Mouse (Mus musculus): ENCODE measurements at regions not wholly inside any gene's neighbourhood (a gene's known extent, or its start where the extent isn't known, plus 50 kb on each side); places are given as distances from the start of the nearest gene placed in this dataset.

DNA sequence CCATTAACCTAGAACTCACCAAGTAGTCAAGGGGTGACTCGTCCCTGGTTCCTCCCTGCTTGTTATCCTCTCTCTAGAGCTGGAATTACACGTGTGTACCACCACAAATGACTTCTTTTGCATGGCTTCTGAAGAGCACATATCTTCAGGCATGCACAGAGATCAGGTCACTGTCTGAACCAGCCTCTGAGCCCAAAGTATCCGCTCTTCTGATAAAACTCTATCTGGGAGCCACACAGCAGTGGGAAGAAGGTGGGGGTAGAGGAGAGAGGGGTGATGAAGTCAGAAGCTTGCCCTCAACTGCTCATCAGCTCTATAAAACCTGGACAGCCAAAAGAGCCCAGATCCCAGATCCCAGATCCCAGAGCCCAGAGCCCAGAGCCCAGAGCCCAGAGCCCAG is 301.9 kb upstream of the 1700056E22Rik start:
- Histone ChIP-seq H3K27ac (ENCODE audit: control insufficient read depth, insufficient read depth, low read depth, low read length, poor library complexity) (no peak overlapping the region), H3K4me3 (replicated peaks; ENCODE audit: control insufficient read depth, low read depth, low read length) (no peak overlapping the region), H3K4me1 (ENCODE audit: control insufficient read depth, insufficient read depth, low read length) (no peaks in the 10 kb centered on the region)
- TF ChIP-seq POLR2A (IDR thresholded peaks at IDR 0.05; ENCODE audit: borderline replicate concordance, control insufficient read depth, low read depth, low read length) (no peak), CTCF (IDR thresholded peaks at IDR 0.05; ENCODE audit: control insufficient read depth, insufficient read depth, low read length) (no peak)
- 72% methylated on average over 3 of the region's 3 CpGs for WGBS

DNA sequence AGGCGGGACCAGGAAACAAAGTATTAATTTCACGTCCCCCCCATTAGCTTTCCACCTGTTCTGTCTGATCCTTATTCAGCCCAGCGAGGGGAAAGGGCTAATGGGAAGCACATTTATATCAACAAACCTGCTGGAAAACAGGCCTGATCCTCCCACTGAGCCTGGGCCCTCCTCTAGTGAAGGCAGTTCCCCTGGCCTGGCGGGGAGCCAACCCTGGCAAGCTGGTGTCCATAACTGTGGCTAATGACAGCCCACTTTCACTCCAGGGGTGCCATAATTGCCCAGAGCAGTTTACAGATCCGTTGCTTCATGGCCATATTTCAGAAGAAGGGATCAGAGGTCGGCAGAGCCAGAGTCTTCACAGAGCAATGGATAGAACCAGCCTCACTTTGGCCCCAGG is 301.2 kb upstream of the 1700056E22Rik start:
- no peak overlapping the region for H3K27ac ChIP-seq (ENCODE audit: control insufficient read depth, insufficient read depth, low read depth, low read length, poor library complexity)
- H3K4me1 ChIP-seq (ENCODE audit: control insufficient read depth, insufficient read depth, low read length), result no peaks in the 10 kb centered on the region
- 76% methylated on average over 6 of the region's 6 CpGs for WGBS
- no peak overlapping the region for H3K4me3 ChIP-seq (replicated peaks; ENCODE audit: control insufficient read depth, low read depth, low read length)
- TF ChIP-seq POLR2A (IDR thresholded peaks at IDR 0.05; ENCODE audit: borderline replicate concordance, control insufficient read depth, low read depth, low read length) (no peak), CTCF (IDR thresholded peaks at IDR 0.05; ENCODE audit: control insufficient read depth, insufficient read depth, low read length) (no peak)

DNA sequence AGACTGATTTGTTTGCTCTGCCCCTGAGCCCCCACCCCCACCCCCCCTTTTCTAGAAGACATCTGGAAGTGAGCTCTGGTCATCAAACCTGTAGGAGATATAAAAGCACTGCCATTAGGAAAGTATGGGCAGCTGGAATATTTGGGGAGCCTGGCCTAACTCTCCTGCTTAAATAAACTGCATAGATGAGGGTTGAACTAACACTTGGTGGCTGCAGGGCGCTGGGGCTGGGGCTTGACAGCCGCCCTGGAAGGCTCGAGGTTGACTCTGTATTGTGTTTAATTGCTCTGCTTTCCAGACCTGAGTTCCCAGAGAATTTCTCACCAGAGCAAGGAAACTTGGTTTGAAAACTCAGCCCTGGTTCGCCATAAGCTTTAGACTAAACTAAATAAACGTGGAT is 300.7 kb upstream of the 1700056E22Rik start:
- WGBS, result 82% methylated on average over 5 of the region's 5 CpGs
- no peaks in the 10 kb centered on the region; the same call in 1 of the 2 replicates for H3K4me1 ChIP-seq (ENCODE audit: control insufficient read depth, insufficient read depth, low read length)
- H3K27ac ChIP-seq (ENCODE audit: control insufficient read depth, insufficient read depth, low read depth, low read length, poor library complexity), result no peak overlapping the region
- no peak overlapping the region for H3K4me3 ChIP-seq (replicated peaks; ENCODE audit: control insufficient read depth, low read depth, low read length)
- TF ChIP-seq CTCF (IDR thresholded peaks at IDR 0.05; ENCODE audit: control insufficient read depth, insufficient read depth, low read length) (no peak), POLR2A (IDR thresholded peaks at IDR 0.05; ENCODE audit: borderline replicate concordance, control insufficient read depth, low read depth, low read length) (no peak)

DNA sequence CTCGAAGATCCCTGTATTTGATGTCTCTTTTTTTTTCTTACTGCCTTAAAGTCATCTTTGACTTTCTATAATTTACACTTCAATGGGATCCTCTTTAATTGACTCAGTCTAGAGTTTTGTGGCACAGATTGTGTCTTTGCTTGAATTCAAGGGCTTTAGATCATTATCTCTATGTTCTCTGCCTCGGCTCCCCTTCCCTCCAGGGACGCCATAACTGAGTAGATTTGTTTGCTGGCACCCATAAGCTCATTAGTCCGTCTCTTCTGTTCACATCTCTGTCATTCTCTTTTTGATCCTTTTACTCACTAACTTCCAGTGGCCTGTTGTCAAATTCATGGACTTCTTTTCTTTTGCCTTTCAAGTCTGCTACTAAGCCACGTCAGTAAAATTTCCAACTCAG is 299.0 kb upstream of the 1700056E22Rik start:
- WGBS, result 73% methylated on average over 5 of the region's 5 CpGs
- TF ChIP-seq CTCF (IDR thresholded peaks at IDR 0.05; ENCODE audit: control insufficient read depth, insufficient read depth, low read length), result no peak
- TF ChIP-seq POLR2A (IDR thresholded peaks at IDR 0.05; ENCODE audit: borderline replicate concordance, control insufficient read depth, low read depth, low read length), result no peak

DNA sequence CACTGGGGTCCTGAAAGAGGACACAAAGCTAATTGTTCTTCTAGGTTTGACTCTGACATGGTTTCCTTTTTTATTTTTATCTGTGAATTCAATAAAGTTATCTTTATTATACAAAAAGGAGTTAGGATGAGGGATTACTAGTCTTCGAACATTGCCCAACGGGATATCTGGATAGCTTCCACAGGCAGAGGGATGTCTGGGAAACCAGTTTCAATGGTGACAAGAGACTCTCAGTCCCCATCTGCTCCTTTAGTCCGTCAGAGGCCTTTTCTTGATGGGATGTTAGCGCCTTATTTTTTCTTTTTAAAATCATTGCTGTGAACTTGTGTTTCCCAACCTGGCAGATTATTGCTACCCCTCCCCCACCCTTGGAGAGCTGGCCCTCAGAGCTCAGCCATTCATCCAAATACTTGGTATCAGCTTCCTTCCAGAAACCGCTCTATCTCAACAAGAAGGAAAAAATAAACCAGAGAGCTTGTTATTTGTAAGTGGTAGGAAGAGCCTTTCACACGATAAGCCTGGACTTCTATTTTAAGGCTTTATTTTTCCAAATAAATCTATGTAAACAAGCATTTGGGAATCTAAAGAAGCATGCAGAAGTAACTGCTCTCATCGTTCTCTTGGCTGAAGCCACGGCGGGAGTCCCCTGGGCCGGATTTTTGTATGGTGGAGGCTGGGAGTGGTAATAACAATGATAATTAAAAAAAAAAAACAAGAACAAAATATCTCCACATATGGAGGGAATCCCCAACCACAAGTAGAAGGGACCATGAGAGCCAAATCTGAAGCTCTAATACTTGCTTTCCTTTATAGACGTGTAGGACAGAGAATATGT is 296.6 kb upstream of the 1700056E22Rik start:
- WGBS, result 78% methylated on average over 11 of the region's 11 CpGs
- H3K4me1 ChIP-seq (ENCODE audit: control insufficient read depth, insufficient read depth, low read length), result no peaks in the 10 kb centered on the region; the same call in 1 of the 2 replicates
- no peak for TF ChIP-seq POLR2A (IDR thresholded peaks at IDR 0.05; ENCODE audit: borderline replicate concordance, control insufficient read depth, low read depth, low read length)
- no peak overlapping the region for H3K27ac ChIP-seq (ENCODE audit: control insufficient read depth, insufficient read depth, low read depth, low read length, poor library complexity)
- no peak overlapping the region for H3K4me3 ChIP-seq (replicated peaks; ENCODE audit: control insufficient read depth, low read depth, low read length)

More for the DNA sequence above, 299.0 kb upstream of the 1700056E22Rik start:
- Histone ChIP-seq H3K4me3 (replicated peaks; ENCODE audit: control insufficient read depth, low read depth, low read length) (no peak overlapping the region), H3K27ac (ENCODE audit: control insufficient read depth, insufficient read depth, low read depth, low read length, poor library complexity) (no peak overlapping the region), H3K4me1 (ENCODE audit: control insufficient read depth, insufficient read depth, low read length) (no peaks in the 10 kb centered on the region; the same call in 1 of the 2 replicates)

DNA sequence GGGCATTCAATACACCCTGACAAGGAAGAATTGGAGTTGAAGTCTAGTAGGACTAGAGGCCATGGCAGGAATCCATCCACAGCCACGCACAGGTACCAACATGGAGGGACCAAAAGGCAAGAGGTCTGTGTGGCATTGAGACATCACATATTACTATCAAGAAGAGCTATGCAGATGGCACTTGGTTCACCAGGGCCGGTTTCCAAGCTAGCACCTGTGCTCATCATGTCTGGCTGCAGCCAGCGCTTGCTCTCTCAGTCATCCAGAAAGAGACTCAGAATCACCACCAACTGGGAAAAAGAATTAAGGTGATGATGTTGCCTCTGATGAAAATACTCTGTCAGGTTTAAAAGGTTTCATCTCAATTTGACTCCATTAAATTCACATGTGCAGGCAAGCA is 292.1 kb upstream of the 1700056E22Rik start:
- WGBS, result 91% methylated on average over 3 of the region's 3 CpGs

DNA sequence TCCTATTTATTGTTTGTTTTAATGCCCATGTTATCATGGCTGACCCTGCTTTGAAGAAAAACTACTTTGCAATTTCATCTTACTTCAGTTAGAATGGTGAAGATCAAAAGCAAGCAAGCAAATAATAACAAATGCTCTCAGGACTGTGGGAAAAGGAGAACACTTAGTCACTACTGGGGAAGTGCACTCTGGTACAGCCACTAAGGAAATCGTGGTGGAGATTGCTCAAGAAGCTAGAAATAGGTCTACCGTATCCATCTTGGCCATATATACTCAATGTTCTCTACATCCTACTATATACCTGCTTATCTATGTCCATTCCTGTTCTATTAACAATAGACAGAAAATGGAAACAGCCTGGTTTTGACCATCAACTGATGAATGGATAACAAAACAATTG is 290.1 kb upstream of the 1700056E22Rik start:
- TF ChIP-seq POLR2A (IDR thresholded peaks at IDR 0.05; ENCODE audit: borderline replicate concordance, control insufficient read depth, low read depth, low read length) (no peak), CTCF (IDR thresholded peaks at IDR 0.05; ENCODE audit: control insufficient read depth, insufficient read depth, low read length) (no peak)
- WGBS, result 7% methylated on average over 2 of the region's 2 CpGs
- Histone ChIP-seq H3K27ac (ENCODE audit: control insufficient read depth, insufficient read depth, low read depth, low read length, poor library complexity) (no peak overlapping the region), H3K4me1 (ENCODE audit: control insufficient read depth, insufficient read depth, low read length) (no peaks in the 10 kb centered on the region), H3K4me3 (replicated peaks; ENCODE audit: control insufficient read depth, low read depth, low read length) (no peak overlapping the region)

More for the DNA sequence above, 292.1 kb upstream of the 1700056E22Rik start:
- Histone ChIP-seq H3K27ac (ENCODE audit: control insufficient read depth, insufficient read depth, low read depth, low read length, poor library complexity) (no peak overlapping the region), H3K4me1 (ENCODE audit: control insufficient read depth, insufficient read depth, low read length) (no peaks in the 10 kb centered on the region; the same call in 1 of the 2 replicates), H3K4me3 (replicated peaks; ENCODE audit: control insufficient read depth, low read depth, low read length) (no peak overlapping the region)
- TF ChIP-seq CTCF (IDR thresholded peaks at IDR 0.05; ENCODE audit: control insufficient read depth, insufficient read depth, low read length) (no peak), POLR2A (IDR thresholded peaks at IDR 0.05; ENCODE audit: borderline replicate concordance, control insufficient read depth, low read depth, low read length) (no peak)

DNA sequence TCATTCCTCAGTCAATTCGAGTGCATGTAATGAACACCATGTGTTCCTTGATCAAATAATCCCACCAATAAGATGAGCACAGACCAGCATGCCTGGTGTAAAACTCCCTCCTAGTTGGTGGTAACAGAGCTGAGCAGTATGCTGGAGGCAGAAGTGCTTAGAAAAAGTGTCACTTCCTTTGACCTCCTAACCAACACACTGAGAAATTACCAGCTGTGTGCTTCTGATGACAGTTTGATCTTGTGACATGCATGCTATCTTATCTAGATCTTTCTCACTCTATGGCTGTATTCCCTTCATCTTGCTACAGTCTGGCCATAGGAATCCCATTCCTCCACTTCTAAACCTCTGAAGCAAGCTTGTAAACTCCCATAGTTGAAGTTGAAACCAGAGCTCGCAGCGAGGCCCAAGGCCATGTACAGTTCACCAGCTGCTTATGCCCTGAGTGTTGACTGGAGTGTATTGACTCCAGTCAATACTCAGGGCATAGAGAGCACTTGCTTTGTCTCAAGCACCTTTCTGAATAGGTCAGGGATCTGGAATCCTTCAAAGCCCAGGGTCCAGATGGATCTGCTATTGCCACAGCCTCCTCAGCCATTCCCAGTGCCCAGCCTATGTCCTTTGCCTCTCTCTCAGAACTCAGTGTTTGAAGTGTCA is 286.5 kb upstream of the 1700056E22Rik start:
- no peak overlapping the region for H3K4me3 ChIP-seq (replicated peaks; ENCODE audit: control insufficient read depth, low read depth, low read length)
- WGBS, result 65% methylated on average over 3 of the region's 3 CpGs
- TF ChIP-seq CTCF (IDR thresholded peaks at IDR 0.05; ENCODE audit: control insufficient read depth, insufficient read depth, low read length) (no peak), POLR2A (IDR thresholded peaks at IDR 0.05; ENCODE audit: borderline replicate concordance, control insufficient read depth, low read depth, low read length) (no peak)
- no peaks in the 10 kb centered on the region for H3K4me1 ChIP-seq (ENCODE audit: control insufficient read depth, insufficient read depth, low read length)
- H3K27ac ChIP-seq (ENCODE audit: control insufficient read depth, insufficient read depth, low read depth, low read length, poor library complexity), result no peak overlapping the region

Data from bone marrow, adult 2 months (tissue).